Mouse (Mus musculus): ENCODE data around the gene Stn1. TPM values are rescaled to one million over a fixed set of nuclear protein-coding genes. Genes with fewer than 3 reads are reported as not detected.

The Stn1 gene
- polyA plus RNA-seq, 1 experiment from 2014 or later, result 53.6 TPM

Other genes with a start within 250 kb of the Stn1 start
- 15.8 and 16.0 TPM in 2 replicates for gene Sh3pxd2a, start 73.1 kb downstream of the Stn1 start, polyA plus RNA-seq (2015; fragmentation: Nextera tagmentation; extraction: Ambion mirVana)
- 10.4 and 14.1 TPM in 2 replicates for gene Slk, start 42.2 kb upstream of the Stn1 start, polyA plus RNA-seq (2015; fragmentation: Nextera tagmentation; extraction: Ambion mirVana)
- 40.6 and 45.7 TPM in 2 replicates for gene Col17a1, start 154.6 kb upstream of the Stn1 start, polyA plus RNA-seq (2015; fragmentation: Nextera tagmentation; extraction: Ambion mirVana)
- gene Sfr1, start 194.2 kb upstream of the Stn1 start, polyA plus RNA-seq (2015; fragmentation: Nextera tagmentation; extraction: Ambion mirVana), result 263 and 279 TPM in 2 replicates

Measured in embryonic facial prominence, embryonic 15.5 days (tissue).